Mouse (Mus musculus) midbrain, embryonic 11.5 days (tissue): Measurements from ENCODE around the gene Glp2r. TPM values are rescaled to one million over a fixed set of nuclear protein-coding genes. Genes with fewer than 3 reads are reported as not detected.
A peak's percentile ranks its signal among the peaks of the same experiment; 100 is the strongest.

Source experiments
- ATAC-seq: fragments of 200-750 bp; cut with Nextera tagmentation; 2 replicates; pipeline ENCODE4 v1.8.0; 2017; ENCODE audit warnings: moderate TSS enrichment, moderate library complexity; ENCODE audit not compliant: low FRiP score
- DNase-seq: peaks from one replicate; pipeline ENCODE4 v3.0.0; 2015; ENCODE audit warnings: low spot score; ENCODE audit errors: missing footprints
- H3K27ac ChIP-seq: fragments of 300-500 bp; sonication (generic); 2 replicates; pipeline ENCODE4 v1.5.1; 2014; ENCODE audit warnings: low read depth, low read length
- H3K27me3 ChIP-seq: fragments of 300-500 bp; sonication (generic); 2 replicates; pipeline ENCODE4 v1.6.1; 2014; ENCODE audit warnings: mild to moderate bottlenecking, low read length, moderate library complexity, mixed read lengths; ENCODE audit not compliant: control insufficient read depth, insufficient read depth
- H3K36me3 ChIP-seq: fragments of 300-500 bp; sonication (generic); 2 replicates; pipeline ENCODE4 v1.6.1; 2014; ENCODE audit warnings: mild to moderate bottlenecking, low read length, moderate library complexity, mixed read lengths; ENCODE audit not compliant: control insufficient read depth, insufficient read depth
- H3K4me1 ChIP-seq: fragments of 300-500 bp; sonication (generic); 2 replicates; pipeline ENCODE4 v1.6.1; 2014; ENCODE audit warnings: low read length; ENCODE audit not compliant: control insufficient read depth, insufficient read depth
- H3K4me2 ChIP-seq: fragments of 300-500 bp; sonication (generic); 2 replicates; pipeline ENCODE4 v1.6.1; 2014; ENCODE audit warnings: mild to moderate bottlenecking, moderate library complexity
- H3K4me3 ChIP-seq: fragments of 300-500 bp; sonication (generic); 2 replicates; pipeline ENCODE4 v1.5.1; 2014; ENCODE audit warnings: low read depth, low read length
- H3K9ac ChIP-seq: fragments of 300-500 bp; sonication (generic); 2 replicates; pipeline ENCODE4 v1.6.1; 2014; ENCODE audit warnings: low read length
- H3K9me3 ChIP-seq: fragments of 300-500 bp; sonication (generic); 2 replicates; pipeline ENCODE4 v1.6.1; 2016; ENCODE audit warnings: low read length; ENCODE audit not compliant: control insufficient read depth
- WGBS: fragments of 180-500 bp; shearing (Covaris S2); extraction: QIAGEN DNeasy Blood & Tissue Kit; methylation state at CpG from one replicate; pipeline ENCODE4 v1.1.7; 2014; 5-methylcytosine and 5-hydroxymethylcytosine counted together
- polyA plus RNA-seq: library from polyadenylated mRNA; unstranded; fragments of >200 nt; fragmentation: Nextera tagmentation; extraction: Ambion mirVana; gene quantifications from 2 replicates; pipeline ENCODE4 v1.2.1, GENCODE M21; 2014

The Glp2r gene
- polyA plus RNA-seq, 1 experiment from 2014 or later, result not detected

DNA sequence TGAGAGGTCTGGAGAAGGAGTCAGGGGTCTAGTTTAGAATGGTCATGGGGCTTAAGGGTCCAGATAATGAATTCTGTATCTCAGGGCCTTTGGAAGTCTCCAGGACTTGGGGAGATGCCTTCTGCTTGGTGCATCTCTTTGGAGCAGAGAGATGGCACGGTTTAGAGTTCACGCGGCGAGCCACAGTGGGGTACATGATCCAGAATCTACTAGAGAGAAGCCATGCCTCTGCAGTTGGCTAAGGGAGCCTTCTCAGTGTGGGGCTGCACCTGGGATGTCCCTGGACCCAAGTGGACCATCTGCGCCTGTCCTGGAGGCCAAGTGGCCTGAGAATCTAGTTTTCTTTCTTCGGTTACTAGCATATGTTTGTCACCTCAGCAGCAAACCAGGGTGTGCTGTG lies 100.9 kb downstream of the Glp2r start:
- no peaks in the 10 kb centered on the region for H3K27me3 ChIP-seq
- no peak overlapping the region for H3K27ac ChIP-seq
- H3K9me3 ChIP-seq, result no peaks in the 10 kb centered on the region
- no peak for DNase-seq
- no peak overlapping the region for H3K4me2 ChIP-seq
- no peaks in the 10 kb centered on the region for H3K36me3 ChIP-seq
- no peak overlapping the region for H3K4me3 ChIP-seq
- H3K4me1 ChIP-seq, result no peaks in the 10 kb centered on the region
- WGBS, result 94% methylated on average over 6 of the region's 6 CpGs
- H3K9ac ChIP-seq, result no peak overlapping the region
- no peak for ATAC-seq

DNA sequence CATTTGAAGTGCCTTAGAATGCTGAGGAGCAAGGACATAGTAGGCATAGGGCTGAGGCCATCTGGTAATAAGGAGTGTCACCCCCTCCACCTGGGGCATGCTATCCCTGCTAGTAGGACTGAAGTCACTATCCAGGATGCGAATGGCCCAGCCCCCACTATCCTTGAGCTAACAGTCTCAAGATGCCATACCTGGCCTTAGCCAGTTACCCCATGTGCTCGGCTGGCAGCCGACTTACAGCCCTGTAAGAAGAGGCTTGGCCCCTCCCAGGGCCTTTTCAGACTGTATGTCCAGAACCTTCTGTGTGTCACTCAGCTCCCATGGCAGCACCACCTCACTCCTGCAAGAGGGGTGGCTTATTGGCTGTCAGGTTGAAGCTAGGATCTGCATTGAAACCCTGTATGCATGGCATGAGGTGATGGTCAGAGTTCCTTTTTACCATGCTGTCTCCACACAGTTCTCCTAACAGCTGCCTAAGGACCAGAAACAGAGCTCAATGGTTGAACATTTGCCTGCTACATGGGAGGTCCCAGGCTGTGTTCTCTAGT lies 102.4 kb downstream of the Glp2r start:
- Histone ChIP-seq H3K9me3 (no peaks in the 10 kb centered on the region), H3K4me3 (no peak overlapping the region), H3K4me2 (no peak overlapping the region), H3K27me3 (no peaks in the 10 kb centered on the region), H3K9ac (no peak overlapping the region), H3K4me1 (no peaks in the 10 kb centered on the region), H3K27ac (no peak overlapping the region), H3K36me3 (no peaks in the 10 kb centered on the region)
- 96% methylated on average over 3 of the region's 3 CpGs for WGBS
- ATAC-seq (no peak), DNase-seq (no peak)

DNA sequence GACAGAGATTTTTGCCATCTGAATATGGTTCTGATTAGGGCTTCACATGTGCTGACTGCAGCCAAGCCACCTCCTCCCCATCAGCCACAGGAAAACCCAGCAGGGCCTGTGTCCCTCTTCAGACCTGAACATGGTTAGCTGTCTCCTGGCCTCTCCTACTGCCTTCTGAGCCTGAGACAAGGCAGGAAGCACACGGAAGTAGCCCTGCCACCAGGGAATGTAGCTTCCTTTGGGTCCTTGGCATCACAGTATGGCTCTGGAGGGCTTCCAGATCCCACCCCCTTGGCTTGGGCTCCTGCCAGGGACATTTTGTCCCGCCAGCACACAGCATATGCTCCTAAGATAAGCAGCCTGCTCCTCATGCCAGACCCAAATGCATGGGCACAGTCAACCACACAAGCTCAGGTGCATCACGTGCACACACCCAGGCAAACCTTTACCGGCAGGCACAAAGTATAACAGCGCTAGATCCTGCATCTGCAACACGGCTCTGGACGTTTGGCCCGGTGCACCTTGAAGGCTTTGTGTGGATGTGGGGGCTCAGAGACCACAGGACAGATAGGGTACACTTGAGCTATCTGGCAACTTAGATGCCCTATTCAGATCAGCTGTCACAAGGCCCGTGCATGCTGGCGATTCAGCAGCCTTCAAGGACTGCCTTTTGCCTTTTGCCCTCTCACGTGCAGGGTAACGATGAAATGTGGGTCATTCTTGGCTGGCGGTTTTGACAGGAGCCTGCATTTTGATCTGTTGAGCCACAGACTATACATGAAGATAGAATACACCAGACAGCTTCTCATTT lies 103.2 kb downstream of the Glp2r start:
- Histone ChIP-seq H3K36me3 (no peaks in the 10 kb centered on the region), H3K9ac (no peak overlapping the region), H3K27me3 (no peaks in the 10 kb centered on the region), H3K4me2 (no peak overlapping the region), H3K27ac (no peak overlapping the region), H3K4me1 (no peaks in the 10 kb centered on the region), H3K9me3 (no peaks in the 10 kb centered on the region), H3K4me3 (no peak overlapping the region)
- 86% methylated on average over 13 of the region's 13 CpGs for WGBS
- ATAC-seq, result no peak
- no peak for DNase-seq

DNA sequence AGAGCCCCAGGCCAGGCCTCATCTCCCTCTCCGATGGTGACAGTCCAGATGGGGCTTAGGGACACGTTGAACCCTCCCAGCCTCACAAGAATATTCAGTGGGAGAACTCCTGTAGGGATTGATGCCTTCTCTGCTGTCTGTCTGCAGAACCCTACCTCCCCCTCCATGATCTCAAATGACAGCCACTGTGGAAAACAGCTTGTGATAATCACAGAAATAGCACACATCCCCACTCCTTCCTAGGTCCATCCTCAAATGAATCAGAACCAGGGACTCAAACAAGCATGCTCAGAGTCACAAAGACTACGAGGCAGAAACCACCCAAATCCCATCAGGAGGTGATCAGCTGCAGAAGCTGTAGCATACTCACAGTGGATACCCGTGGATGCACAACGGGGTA lies 104.8 kb downstream of the Glp2r start:
- Histone ChIP-seq H3K9me3 (no peaks in the 10 kb centered on the region), H3K4me3 (no peak overlapping the region), H3K36me3 (no peaks in the 10 kb centered on the region), H3K9ac (no peak overlapping the region), H3K27me3 (no peaks in the 10 kb centered on the region), H3K4me1 (no peaks in the 10 kb centered on the region), H3K4me2 (no peak overlapping the region), H3K27ac (no peak overlapping the region)
- WGBS, result 85% methylated on average over 5 of the region's 5 CpGs
- ATAC-seq, result no peak
- DNase-seq, result no peak

DNA sequence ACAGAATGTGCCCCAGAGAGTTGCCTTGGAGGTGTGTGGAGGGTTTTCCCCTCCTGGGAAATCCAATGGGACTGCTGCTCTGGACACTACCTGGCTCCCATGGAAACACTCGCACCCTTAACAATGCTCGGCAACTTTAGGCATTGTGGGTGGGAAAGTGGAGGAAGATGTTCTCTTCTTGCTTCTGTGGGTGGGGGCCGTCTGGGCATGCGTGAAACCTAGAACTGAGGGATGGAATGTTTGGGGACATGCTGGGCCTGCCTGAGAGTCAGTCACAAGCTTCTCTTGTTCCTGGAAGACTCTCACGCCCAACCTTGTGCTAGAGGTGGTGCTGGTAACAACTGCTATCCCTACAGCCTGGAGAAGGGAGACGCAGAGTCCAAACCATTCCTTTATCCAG lies 106.0 kb downstream of the Glp2r start:
- WGBS, result 83% methylated on average over 6 of the region's 6 CpGs
- Histone ChIP-seq H3K27me3 (no peaks in the 10 kb centered on the region), H3K4me1 (no peaks in the 10 kb centered on the region), H3K9ac (no peak overlapping the region), H3K4me2 (no peak overlapping the region), H3K9me3 (no peaks in the 10 kb centered on the region), H3K27ac (no peak overlapping the region), H3K4me3 (no peak overlapping the region), H3K36me3 (no peaks in the 10 kb centered on the region)
- ATAC-seq (no peak), DNase-seq (no peak)

GRCm38 (mm10) chr11:67664261-67664660 lies 106.7 kb downstream of the Glp2r start:
- WGBS, result 89% methylated on average over 3 of the region's 3 CpGs
- Histone ChIP-seq H3K27me3 (no peaks in the 10 kb centered on the region), H3K36me3 (no peaks in the 10 kb centered on the region), H3K9ac (no peak overlapping the region), H3K9me3 (no peaks in the 10 kb centered on the region), H3K4me2 (no peak overlapping the region), H3K4me3 (no peak overlapping the region), H3K27ac (no peak overlapping the region), H3K4me1 (no peaks in the 10 kb centered on the region)
- ATAC-seq (no peak), DNase-seq (no peak)

GRCm38 (mm10) chr11:67663437-67663836 lies 107.5 kb downstream of the Glp2r start:
- H3K9me3 ChIP-seq, result no peaks in the 10 kb centered on the region
- WGBS, result 94% methylated on average over 4 of the region's 4 CpGs
- peak; percentile 45 for DNase-seq
- ATAC-seq, result no peak
- no peak overlapping the region for H3K9ac ChIP-seq
- no peaks in the 10 kb centered on the region for H3K27me3 ChIP-seq
- H3K27ac ChIP-seq, result no peak overlapping the region
- H3K4me1 ChIP-seq, result no peaks in the 10 kb centered on the region
- no peak overlapping the region for H3K4me2 ChIP-seq
- H3K4me3 ChIP-seq, result no peak overlapping the region
- H3K36me3 ChIP-seq, result no peaks in the 10 kb centered on the region

DNA sequence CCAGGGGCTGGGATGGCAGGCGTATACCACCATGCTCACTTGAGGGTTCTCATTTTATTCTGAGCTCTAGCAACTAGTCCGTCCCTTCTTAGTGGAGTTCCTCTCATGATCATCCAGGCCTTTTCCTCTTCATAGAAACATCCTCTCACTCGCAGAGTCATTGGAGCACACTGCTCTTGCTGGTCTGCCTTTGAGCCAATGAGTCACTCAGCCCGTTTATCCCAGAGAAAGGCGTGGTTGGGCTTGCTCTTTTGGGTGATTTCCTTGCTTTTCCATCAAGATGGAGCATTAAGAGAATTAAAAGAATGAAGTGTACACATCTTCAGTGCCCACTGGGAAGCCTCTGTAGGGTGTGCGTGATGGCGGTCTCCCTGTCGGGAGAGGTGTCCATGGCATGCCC lies 109.5 kb downstream of the Glp2r start:
- H3K27me3 ChIP-seq, result no peaks in the 10 kb centered on the region
- no peak overlapping the region for H3K4me3 ChIP-seq
- H3K9me3 ChIP-seq, result no peaks in the 10 kb centered on the region
- no peak for DNase-seq
- H3K9ac ChIP-seq, result no peak overlapping the region
- H3K36me3 ChIP-seq, result no peaks in the 10 kb centered on the region
- no peak overlapping the region for H3K4me2 ChIP-seq
- no peaks in the 10 kb centered on the region for H3K4me1 ChIP-seq
- 93% methylated on average over 8 of the region's 8 CpGs for WGBS
- H3K27ac ChIP-seq, result no peak overlapping the region
- ATAC-seq, result no peak

DNA sequence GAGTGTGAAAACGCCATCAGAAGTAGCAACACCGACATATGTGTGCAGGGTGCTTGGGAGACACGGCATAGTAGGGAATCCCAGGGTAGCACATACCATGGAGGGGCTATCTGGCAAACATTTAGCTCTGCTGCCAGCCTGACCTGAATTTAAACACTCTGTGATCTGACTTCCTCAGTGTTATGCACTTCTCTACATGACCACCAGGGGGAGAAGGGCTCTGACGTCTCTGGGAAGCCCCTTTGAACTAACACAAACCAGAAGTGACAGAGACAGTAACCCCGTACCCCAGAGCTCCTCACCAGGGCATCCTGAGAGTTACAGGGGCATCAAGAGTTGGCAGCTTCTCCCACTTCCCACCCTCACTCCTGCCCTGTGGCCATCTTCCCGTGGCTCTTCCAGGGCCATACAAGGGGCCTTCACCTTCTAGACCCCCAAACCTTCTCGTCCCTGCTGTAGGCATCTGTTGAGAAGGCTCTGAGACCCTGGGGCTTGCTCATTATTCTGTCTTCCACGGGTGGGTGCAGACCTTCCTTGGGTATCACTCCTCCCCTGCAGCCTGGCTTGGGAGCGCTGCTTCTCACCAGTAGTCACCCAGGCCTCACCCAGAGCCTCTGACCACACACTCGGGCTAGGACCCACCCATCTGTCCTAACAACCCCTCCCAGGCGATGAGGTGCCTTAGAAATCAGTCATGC lies 113.1 kb downstream of the Glp2r start:
- no peak overlapping the region for H3K9ac ChIP-seq
- H3K4me3 ChIP-seq, result no peak overlapping the region
- no peak overlapping the region for H3K4me2 ChIP-seq
- no peaks in the 10 kb centered on the region for H3K9me3 ChIP-seq
- H3K27me3 ChIP-seq, result no peaks in the 10 kb centered on the region
- peaks cover 2% of the 10 kb centered on the region; the same call in 1 of the 2 replicates for H3K4me1 ChIP-seq
- ATAC-seq (peak; percentile 24; the same call in 1 of the 2 replicates), DNase-seq (peak; percentile 95)
- 52% methylated on average over 11 of the region's 11 CpGs for WGBS
- H3K27ac ChIP-seq, result no peak overlapping the region
- no peaks in the 10 kb centered on the region for H3K36me3 ChIP-seq
